Comparison of ENCODE assay signal across 11 mouse cellular contexts in genomic region chr2:49755054-49755453, GRCm38 (mm10). TPM values are rescaled to one million over a fixed set of nuclear protein-coding genes. Genes with fewer than 3 reads are reported as not detected.
DNase-seq lines count a peak whose midpoint lies in the region; ATAC-seq and TF ChIP-seq lines count a peak whose summit lies in the region.
"Had no signal": no experiment of that assay in that cellular context is flagged by ENCODE, and none has a peak within 500 bp of the region (broad histone marks: within the 10 kb centered on the region; RNA-seq: fewer than 3 reads in every experiment).

No protein-coding gene starts in this region.

- H3K4me2 ChIP-seq in hindbrain, embryonic 13.5 days: no peak overlapping the region
- no peak overlapping the region for H3K4me2 ChIP-seq in neural tube, embryonic 15.5 days
- H3K4me2 ChIP-seq: embryonic facial prominence, embryonic 15.5 days; liver, embryonic 13.5 days had no signal

- H3K27me3 ChIP-seq in hindbrain, embryonic 13.5 days: no peaks in the 10 kb centered on the region
- no peaks in the 10 kb centered on the region for H3K27me3 ChIP-seq in neural tube, embryonic 15.5 days (replicated peaks)
- H3K27me3 ChIP-seq in cerebellum, adult 2 months (ENCODE audit: control insufficient read depth, insufficient read depth, low read length): no peaks in the 10 kb centered on the region
- H3K27me3 ChIP-seq: embryonic facial prominence, embryonic 15.5 days; liver, embryonic 13.5 days had no signal

- peak; percentile 69; the same call in 1 of the 2 replicates for ATAC-seq in hindbrain, embryonic 13.5 days (ENCODE audit: low FRiP score)
- peak; percentile 56 for ATAC-seq in neural tube, embryonic 15.5 days (ENCODE audit: low FRiP score)

- intact Hi-C loops in left cerebral cortex, postnatal 14 days (cut with DNase I): no loop called here

- DNase-seq in left cerebral cortex, postnatal 14 days (ENCODE audit: low spot score in 2 of 2): peak; percentile 61 to 79
- DNase-seq in left cerebral cortex, adult 18-20 months (ENCODE audit: low spot score in 2 of 2): no peak
- peak; percentile 51 for DNase-seq in embryo, embryonic 11 days
- DNase-seq in gastrocnemius, postnatal 4 days (ENCODE audit: low spot score in 2 of 2): no peak
- no peak for DNase-seq in Muller cell, postnatal 12 days (ENCODE audit: inconsistent ontology term)
- no peak for DNase-seq in cerebellum, adult 2 months
- DNase-seq: liver, embryonic 13.5 days had no signal

- no peaks in the 10 kb centered on the region for H3K9me3 ChIP-seq in hindbrain, embryonic 13.5 days
- H3K9me3 ChIP-seq in neural tube, embryonic 15.5 days (replicated peaks): no peaks in the 10 kb centered on the region
- H3K9me3 ChIP-seq: embryonic facial prominence, embryonic 15.5 days; liver, embryonic 13.5 days had no signal

- no peaks in the 10 kb centered on the region; the same call in none of the 2 replicates for H3K4me1 ChIP-seq in hindbrain, embryonic 13.5 days (replicated peaks)
- no peaks in the 10 kb centered on the region for H3K4me1 ChIP-seq in neural tube, embryonic 15.5 days
- peaks cover 8% of the 10 kb centered on the region for H3K4me1 ChIP-seq in cerebellum, adult 2 months (ENCODE audit: control insufficient read depth, insufficient read depth, low read length)
- H3K4me1 ChIP-seq: embryonic facial prominence, embryonic 15.5 days; liver, embryonic 13.5 days had no signal

- TF ChIP-seq CTCF in cerebellum, adult 2 months (IDR thresholded peaks at IDR 0.05; ENCODE audit: borderline replicate concordance, insufficient read depth, low read depth, low read length): no peak

- H3K4me3 ChIP-seq in hindbrain, embryonic 13.5 days: no peak overlapping the region
- no peak overlapping the region for H3K4me3 ChIP-seq in neural tube, embryonic 15.5 days (replicated peaks)
- H3K4me3 ChIP-seq in cerebellum, adult 2 months (replicated peaks; ENCODE audit: insufficient read depth, low read depth, low read length): no peak overlapping the region
- H3K4me3 ChIP-seq: embryonic facial prominence, embryonic 15.5 days; liver, embryonic 13.5 days had no signal

- H3K9ac ChIP-seq in hindbrain, embryonic 13.5 days: no peak overlapping the region
- no peak overlapping the region for H3K9ac ChIP-seq in neural tube, embryonic 15.5 days (replicated peaks)
- H3K9ac ChIP-seq: embryonic facial prominence, embryonic 15.5 days; liver, embryonic 13.5 days had no signal

- H3K36me3 ChIP-seq in hindbrain, embryonic 13.5 days: peaks cover 95% of the 10 kb centered on the region
- H3K36me3 ChIP-seq in neural tube, embryonic 15.5 days: peaks cover 79% of the 10 kb centered on the region
- H3K36me3 ChIP-seq: embryonic facial prominence, embryonic 15.5 days; liver, embryonic 13.5 days had no signal

- H3K27ac ChIP-seq in hindbrain, embryonic 13.5 days: 0 out of 2 replicates have a peak overlapping the region, but pooled peaks have one; percentile 18
- H3K27ac ChIP-seq in neural tube, embryonic 15.5 days (replicated peaks): no peak overlapping the region
- H3K27ac ChIP-seq in cerebellum, adult 2 months (ENCODE audit: insufficient read depth, low read length): no peak overlapping the region
- H3K27ac ChIP-seq: embryonic facial prominence, embryonic 15.5 days; liver, embryonic 13.5 days; stomach, postnatal 0 days had no signal

- no peak for TF ChIP-seq POLR2A in cerebellum, adult 2 months (IDR thresholded peaks at IDR 0.05; ENCODE audit: borderline replicate concordance, insufficient read depth, low read length)

- WGBS in hindbrain, embryonic 13.5 days: 72% methylated on average over 2 of the region's 2 CpGs
- 63% methylated on average over 2 of the region's 2 CpGs for WGBS in neural tube, embryonic 15.5 days
- 71% methylated on average over 2 of the region's 2 CpGs for WGBS in cerebellum, adult 2 months

RNA-seq across cellular contexts. Expression of gene Lypd6b, which starts 32.4 kb away (rescaled TPM):
- 10 to 100 TPM; 10.7 to 10.9 TPM for total RNA-seq in left cerebral cortex, postnatal 14 days (2021)
- total RNA-seq in left cerebral cortex, adult 18-20 months (2021): 1 to 10 TPM; 7.3 to 7.9 TPM
- polyA plus RNA-seq in hindbrain, embryonic 13.5 days (2015; fragmentation: Nextera tagmentation; extraction: Ambion mirVana): 4.4 and 5.0 TPM in 2 replicates
- 20.7 and 22.1 TPM in 2 replicates for polyA plus RNA-seq in neural tube, embryonic 15.5 days (2015; fragmentation: Nextera tagmentation; extraction: Ambion mirVana)
- not detected for total RNA-seq in gastrocnemius, postnatal 4 days (2021)
- 7.5 and 10.7 TPM in 2 replicates for polyA plus RNA-seq in cerebellum, adult 2 months (2012; rRNA removed)
- polyA plus RNA-seq: liver, embryonic 13.5 days had no signal

Comparison
In these comparisons a context has a peak if more than half of its experiments do, and no peak if none do; other contexts are left out.
1. DNase-seq: peak in left cerebral cortex, postnatal 14 days (2 of 2) and embryo, embryonic 11 days (single experiment); none in left cerebral cortex, adult 18-20 months (0 of 2), gastrocnemius, postnatal 4 days (0 of 2), Muller cell, postnatal 12 days (single experiment) and cerebellum, adult 2 months (0 of 2).
2. RNA of gene Lypd6b, which starts 32.4 kb away (total RNA-seq): 10.7 to 10.9 TPM in left cerebral cortex, postnatal 14 days and 7.3 to 7.9 TPM in left cerebral cortex, adult 18-20 months; not detected in gastrocnemius, postnatal 4 days; every median in the first group is over 4 times any median in the second.